Mouse (Mus musculus) left cerebral cortex, postnatal 4 days (tissue): ENCODE data around the gene Mlh1. TPM values are rescaled to one million over a fixed set of nuclear protein-coding genes. Genes with fewer than 3 reads are reported as not detected.

Source experiments
- DNase-seq: peaks from one replicate; pipeline ENCODE4 v3.0.0-alpha.2; 2022
- intact Hi-C: fragments of 180-260 bp; cut with DNase I; formaldehyde crosslinking; loops from one replicate; pipeline ENCODE4 v1.15.1; 2025
- total RNA-seq, 2 experiments: library from RNA; stranded (reverse); gene quantifications; 2 replicates each; pipeline ENCODE4 v1.2.3; 2021

The Mlh1 gene
- total RNA-seq: 10 to 100 TPM; 27.0 to 30.7 TPM

- peak; percentile 100 for DNase-seq
- intact Hi-C loops: no loop called here
These were observed at the start of gene Mlh1, which contains the start of gene Epm2aip1 for GRCm38 (mm10) chr9:111271434-111272160. Gene Mlh1 (minus strand): TSS chr9:111271791. Gene Epm2aip1 (plus strand): TSS chr9:111271929.

DNA sequence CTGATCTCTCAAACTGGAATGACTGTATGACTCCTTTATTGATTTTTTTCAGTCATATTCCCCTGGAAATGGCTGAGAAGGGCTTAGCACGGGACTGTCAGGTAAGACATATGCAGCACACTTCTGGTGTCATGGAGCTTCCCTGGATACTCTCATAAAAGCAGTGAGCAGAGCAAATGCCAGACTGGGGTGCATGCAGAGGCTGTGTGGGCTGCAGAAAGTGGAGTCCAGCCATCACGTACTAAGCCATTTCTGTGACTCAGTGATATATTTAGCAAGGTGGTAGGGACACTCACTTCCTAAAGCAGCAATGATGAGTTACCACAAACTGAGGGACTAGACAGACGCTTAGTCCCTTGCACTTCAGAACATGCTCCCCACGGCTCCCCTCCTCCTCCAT is 49.3 kb upstream of the Mlh1 start:
- no peak for DNase-seq

GRCm38 (mm10) chr9:111314219-111314618 is 42.6 kb upstream of the Mlh1 start:
- peak; percentile 58 for DNase-seq
- intact Hi-C loops: no loop called here

More for the DNA sequence above, 49.3 kb upstream of the Mlh1 start:
- intact Hi-C loops: no loop called here

DNA sequence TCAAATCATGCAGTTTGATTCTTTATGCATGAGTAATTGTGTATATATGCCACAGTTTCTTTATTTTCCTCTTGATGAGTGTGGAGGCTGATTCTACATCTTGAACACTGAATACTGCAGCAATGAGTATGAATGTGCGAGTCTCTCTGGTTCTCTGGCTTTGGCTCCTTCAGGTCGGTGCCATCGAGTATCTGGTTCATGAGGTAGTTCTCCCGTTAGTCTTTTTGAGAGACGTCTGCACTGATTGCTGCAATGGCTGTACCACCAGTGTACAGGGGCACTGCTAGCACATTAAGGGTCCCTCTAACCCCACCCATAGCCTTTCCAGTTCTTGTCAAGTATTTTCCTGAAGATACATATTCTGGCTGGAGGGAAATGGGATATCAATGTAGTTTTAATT is 42.2 kb upstream of the Mlh1 start:
- intact Hi-C loops: no loop called here
- DNase-seq: no peak

DNA sequence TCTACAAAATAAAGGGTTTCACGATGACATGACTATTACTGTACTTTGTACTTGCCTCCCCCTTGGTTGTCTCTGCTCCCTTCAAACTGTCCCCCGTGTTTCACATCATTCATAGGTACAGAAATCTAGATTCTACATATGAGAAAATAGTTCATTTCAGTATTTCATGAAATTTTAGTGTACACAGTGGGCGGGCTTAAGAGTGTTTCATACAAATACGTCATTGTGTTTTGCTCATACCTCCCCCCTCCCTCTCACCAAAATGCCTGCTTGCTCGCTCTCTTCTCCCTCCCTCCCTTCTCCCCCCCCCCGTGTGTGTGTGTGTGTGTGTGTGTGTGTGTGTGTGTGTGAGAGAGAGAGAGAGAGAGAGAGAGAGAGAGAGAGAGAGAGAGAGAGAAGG is 41.7 kb upstream of the Mlh1 start:
- DNase-seq: no peak
- intact Hi-C loops: no loop called here

DNA sequence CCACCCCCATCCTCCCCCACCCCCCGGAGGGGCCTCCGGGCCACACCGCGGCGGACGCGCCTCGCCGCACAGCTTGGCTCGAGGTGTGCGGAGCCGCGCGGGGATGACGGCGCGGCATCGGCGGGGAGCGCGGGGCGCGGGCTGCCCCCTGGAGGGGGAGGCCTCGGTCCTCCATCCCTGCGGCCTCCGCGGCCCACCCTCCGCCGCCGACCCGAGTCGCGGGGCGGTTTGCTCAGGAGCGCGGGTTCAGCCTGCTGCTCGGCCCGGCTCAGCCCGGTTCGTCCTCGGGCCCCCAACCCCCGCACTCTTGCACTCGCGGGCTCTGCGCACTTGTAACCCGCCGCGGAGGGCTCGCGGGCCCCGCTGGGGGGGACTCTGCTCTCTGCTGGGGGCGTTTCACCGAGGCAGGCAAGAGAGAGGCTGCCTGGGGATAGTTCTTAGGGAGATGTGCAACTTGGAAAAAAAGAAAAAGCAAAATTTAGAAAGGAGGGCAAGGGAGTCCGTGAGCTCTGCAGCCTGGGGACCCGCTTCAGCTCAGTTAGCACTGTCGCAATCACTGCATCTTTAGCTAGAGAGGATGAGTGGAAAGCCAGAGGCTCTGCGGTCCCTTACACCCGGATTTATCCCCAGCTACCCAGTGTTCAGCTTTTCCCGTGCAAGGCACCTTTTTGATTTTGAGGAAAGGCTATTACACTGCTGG is 41.0 kb upstream of the Mlh1 start:
- peak; percentile 5 for DNase-seq
- intact Hi-C loops: no loop called here

DNA sequence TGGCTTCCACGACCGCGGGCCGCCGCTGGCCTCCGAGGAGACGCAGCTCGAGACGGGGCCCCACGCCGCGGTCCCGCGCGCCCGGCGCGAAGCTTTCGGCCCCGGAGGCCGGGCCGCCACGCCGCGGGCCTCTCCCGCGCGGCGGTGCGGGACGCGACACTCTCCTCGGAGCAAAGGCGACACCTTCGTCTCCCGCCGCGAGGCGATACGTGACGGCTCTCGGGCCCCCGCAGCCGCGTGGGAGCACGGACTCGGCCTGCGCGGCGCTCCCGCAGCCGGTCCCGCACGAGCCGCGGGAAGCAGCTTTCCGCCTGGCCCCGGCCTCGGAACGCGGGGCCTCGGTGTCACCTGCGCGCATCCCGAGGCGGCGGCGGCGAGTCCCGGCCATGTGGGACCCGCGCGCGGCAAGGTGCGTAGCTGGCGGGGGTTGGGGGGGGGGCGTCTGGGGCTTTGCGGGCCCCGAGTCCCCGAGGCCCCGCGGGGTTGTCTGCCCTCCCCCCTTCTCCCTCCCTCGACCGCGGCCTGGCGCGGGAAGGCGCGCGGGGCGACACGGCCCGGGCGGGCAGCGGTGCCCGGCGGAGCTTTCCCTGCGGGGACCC is 40.4 kb upstream of the Mlh1 start:
- no peak for DNase-seq
- intact Hi-C loops: no loop called here

DNA sequence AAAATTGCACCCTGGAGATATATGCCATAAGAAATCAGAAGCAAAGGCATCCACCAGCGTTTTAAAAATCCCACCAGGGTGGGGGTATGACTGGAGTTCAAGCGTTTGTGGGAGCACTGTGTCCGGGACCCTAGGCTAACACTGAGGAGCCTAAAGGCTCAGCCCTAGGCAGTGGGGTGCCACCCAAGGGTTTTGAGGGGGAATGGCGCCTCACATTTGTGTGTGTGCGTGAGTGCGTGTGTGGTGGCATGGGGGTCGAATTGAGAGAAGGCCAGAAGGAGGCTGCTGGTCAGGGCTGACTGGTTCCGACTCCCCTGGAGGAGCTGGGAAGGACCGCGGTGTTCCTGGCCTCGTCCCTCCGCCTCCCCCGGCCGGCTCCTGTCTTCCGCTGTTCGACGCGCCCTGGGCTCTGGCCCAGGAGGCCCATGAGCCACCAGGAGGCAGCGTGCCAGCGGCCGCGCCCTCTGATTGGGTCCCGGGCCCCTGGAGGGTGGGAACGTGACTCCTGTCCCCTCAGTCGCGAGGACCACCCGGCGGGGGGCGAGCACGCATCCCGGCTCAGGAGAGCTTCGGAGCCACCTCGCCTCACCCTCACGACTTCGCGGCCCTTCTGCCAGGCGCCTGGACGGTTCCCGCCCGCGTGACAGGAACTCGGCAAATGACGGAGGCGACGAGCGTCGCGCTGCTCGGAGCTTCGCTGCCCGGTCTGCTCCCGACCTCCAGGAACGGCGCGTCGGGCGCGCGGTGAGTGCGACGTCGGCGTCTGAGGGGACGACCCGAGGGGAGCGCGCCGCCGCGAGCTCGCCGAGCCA is 39.6 kb upstream of the Mlh1 start, which contains the start of gene Trank1:
Gene Trank1, plus strand, starts transcription at position 709 of the 812 bp plus-strand sequence.
- peak; percentile 51 for DNase-seq
- intact Hi-C loops: no loop called here

DNA sequence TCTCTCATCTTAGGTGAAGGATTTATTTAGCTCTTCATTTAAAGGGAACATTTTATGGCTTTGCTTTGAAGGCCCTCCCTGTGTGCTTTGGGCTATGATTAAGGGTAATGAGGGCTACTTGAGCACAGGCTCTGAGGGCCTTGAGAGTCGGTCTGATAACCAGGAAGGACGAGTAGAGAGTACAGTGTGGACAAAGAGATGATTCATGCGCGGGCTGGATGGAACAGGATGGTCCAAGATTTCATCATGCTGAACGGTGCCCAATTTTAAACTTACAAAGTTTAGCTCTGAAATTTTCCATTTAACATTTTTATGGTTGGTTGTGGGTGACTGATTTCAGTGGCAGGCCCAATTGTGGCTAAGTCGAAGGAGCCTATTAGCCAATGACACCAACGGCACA is 34.6 kb upstream of the Mlh1 start:
- DNase-seq: no peak
- intact Hi-C loops: no loop called here

DNA sequence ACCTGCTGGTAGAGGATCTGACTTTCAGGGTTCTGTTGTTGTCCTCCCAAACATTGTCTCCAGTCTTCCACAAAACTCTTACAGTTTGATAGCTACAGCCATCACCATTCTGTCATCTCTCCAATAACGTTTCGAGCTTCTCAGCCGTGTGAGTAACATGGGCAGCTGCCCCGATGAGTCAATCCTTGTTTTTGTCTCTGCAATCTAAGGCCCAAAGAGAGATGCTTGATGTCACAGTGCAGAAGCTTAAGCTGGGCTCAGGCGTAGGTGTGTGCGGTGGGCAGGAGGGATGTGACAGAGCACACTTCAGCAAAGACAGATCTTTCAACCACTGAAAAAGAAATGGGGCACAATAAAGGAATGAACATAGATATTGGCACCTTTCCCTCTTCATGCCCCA is 32.4 kb upstream of the Mlh1 start:
- DNase-seq: no peak
- intact Hi-C loops: no loop called here

GRCm38 (mm10) chr9:111302196-111302831 is 30.7 kb upstream of the Mlh1 start:
- DNase-seq: no peak
- intact Hi-C loops: no loop called here

DNA sequence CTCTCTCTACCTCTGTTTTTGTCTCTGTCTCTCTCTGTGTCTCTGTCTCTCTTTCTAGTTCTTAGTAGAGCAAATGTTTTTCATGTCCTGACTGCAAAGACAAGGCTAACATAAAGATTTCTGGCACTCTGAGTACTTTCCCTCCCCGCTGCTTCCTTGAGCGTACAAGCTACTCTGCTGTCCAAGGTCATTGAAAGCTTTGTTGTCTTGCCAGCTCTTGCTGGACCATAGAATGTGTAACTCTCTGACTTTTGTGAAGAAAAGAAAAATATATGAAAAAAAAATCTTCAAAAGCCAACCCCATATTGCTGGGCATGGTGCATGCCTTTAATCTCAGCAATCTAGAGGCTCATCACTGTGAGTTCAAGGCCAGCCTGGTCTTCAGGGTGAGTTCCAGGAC is 27.0 kb upstream of the Mlh1 start:
- intact Hi-C loops: no loop called here
- DNase-seq: no peak

DNA sequence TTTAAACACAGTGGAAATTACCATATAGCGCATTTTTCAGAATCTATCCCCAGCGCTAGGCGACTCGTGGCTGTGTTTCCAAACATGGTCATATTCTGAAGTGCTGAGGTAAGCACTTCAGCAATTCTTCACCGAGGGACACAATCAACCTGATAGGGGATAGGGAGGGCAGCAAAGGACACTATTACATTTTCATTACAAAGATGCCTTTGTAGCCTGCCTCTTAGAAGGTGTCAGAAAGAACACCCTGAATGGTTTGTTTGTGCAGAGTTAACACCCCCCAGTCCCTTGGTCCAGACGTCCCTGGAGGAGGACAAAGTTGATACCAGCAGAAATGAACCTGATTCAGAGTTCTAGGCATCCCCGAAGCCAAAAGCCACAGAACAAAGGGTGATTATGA is 24.8 kb upstream of the Mlh1 start:
- intact Hi-C loops: no loop called here
- no peak for DNase-seq

DNA sequence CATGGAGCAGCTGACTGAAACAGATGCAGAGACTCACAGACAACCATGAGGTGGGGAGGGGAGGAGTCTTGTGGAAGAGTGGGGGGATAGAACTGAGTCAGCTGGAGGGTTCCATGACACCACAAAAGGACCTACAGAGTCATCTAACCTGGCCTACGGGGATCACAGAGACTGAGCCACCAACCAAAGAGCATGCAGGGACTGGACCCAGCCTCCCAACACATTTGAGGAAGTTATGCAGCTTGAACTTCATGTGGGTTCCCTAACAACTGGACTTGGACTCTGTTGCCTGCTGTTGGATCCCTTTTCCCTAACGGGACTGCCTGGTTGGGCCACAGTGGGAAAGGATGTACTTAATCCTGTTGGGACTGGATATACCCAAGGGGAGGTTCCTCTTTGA is 23.7 kb upstream of the Mlh1 start:
- intact Hi-C loops: no loop called here
- DNase-seq: no peak

GRCm38 (mm10) chr9:111294911-111295310 is 23.3 kb upstream of the Mlh1 start:
- DNase-seq: no peak
- intact Hi-C loops: loop anchor here (5.0 kb wide), 1 partner anchor 182 kb away; no protein-coding TSS in a partner anchor

DNA sequence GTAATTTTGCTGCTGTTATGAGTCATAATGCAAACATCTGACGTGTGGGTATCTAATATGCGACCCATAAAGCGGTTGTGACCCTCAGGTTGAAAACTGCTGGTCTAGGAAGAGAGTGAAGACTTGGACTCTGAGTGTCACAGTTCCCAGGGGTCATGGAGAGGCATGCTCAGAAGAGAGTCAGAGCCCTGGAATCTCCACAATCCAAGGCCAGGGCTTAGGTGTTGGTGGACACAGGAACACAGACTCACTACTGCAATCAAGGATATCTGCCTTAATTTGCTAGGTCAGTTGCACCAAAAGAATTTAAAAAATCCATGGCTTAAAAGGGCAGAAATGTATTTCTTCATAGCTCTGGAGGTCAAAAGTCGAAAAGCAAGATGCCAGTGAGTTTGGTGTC is 21.6 kb upstream of the Mlh1 start:
- intact Hi-C loops: loop anchor here (5.0 kb wide), 1 partner anchor 184 kb away; no protein-coding TSS in a partner anchor
- no peak for DNase-seq

DNA sequence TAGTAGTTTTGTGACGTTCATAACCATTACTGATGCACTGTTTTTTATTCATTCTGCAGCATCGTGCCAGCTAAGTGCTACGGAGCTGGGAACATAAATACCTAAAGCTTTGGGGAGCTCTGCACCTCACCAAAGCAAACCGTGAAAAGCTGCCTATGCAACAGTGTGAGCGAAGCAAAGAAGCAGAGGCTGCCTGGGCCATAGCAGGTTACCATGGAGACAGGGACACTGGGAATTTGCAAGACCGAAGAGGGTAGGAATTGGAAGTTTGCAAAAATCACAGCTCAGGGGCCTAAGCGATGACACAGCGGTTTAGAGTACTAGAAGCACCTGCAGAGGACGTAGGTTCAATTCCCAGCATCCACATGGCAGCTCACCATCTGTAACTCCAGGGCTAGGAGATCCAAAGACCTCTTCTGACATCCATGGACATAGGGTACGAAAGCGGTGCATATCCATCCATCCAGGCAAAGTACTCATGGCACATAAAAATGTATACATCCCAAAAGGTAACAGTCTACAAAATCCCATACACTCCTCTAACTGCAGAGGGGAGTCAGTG is 19.0 kb upstream of the Mlh1 start:
- intact Hi-C loops: loop anchor here (5.0 kb wide), 1 partner anchor 187 kb away; no protein-coding TSS in a partner anchor
- DNase-seq: no peak

GRCm38 (mm10) chr9:111289832-111290339 is 18.3 kb upstream of the Mlh1 start:
- intact Hi-C loops: loop anchor here (5.0 kb wide), 1 partner anchor 187 kb away; no protein-coding TSS in a partner anchor
- DNase-seq: peak; percentile 72

DNA sequence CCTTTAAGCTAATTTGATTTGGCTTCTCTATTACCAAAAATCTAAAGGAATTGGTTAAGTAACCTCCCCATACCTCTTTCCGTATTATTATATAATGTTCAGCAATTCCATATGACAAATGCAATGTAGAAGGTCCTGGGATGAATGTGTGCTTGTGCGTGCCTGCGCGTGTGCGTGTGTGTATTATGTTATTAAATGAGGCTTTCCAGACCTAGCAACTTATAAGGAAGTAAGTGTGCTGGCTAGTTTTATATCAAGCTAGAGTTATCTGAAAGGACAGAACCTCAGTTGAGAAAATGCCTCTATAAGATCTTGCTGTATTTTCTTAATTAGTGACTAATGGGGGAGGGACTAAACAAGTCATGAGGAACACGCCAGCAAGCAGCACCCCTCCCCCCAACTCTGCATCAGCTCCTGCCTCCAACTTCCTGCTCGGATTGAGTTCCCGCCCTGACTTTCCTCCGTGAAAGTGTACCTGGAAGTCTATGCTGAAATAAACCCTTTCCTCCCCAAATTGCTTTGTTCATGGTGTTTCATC is 17.8 kb upstream of the Mlh1 start:
- intact Hi-C loops: no loop called here
- DNase-seq: no peak
